Mouse (Mus musculus): ENCODE data around the gene Abcc4.
"Not testable (repeated sequence)": the region's sequence is repeated elsewhere in the genome, so short reads cannot be mapped to it uniquely, and the experiment has no call there.

Abcc4 gene

DNA sequence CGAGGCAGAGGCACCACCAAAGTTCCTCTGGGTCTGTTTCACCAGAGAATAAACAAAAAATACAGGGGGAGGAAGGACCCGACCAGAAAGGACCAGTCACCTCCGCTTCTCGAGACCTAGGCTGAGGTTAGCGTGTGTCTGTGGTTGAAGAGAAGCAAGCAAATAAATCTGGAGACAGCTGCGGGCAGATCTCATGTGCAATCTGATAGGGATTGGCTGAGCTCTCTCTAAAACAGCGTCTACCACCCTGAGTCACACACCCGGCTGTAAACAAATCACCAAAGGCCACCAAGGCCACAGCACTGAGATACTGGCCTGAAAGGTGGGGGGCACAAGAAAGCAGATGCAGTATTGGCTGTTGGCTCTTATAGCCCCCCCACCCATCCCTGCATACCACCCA is 24.9 kb downstream of the Abcc4 start:
- DNase-seq (ENCODE audit: extremely low read depth, low read depth) = no peak

DNA sequence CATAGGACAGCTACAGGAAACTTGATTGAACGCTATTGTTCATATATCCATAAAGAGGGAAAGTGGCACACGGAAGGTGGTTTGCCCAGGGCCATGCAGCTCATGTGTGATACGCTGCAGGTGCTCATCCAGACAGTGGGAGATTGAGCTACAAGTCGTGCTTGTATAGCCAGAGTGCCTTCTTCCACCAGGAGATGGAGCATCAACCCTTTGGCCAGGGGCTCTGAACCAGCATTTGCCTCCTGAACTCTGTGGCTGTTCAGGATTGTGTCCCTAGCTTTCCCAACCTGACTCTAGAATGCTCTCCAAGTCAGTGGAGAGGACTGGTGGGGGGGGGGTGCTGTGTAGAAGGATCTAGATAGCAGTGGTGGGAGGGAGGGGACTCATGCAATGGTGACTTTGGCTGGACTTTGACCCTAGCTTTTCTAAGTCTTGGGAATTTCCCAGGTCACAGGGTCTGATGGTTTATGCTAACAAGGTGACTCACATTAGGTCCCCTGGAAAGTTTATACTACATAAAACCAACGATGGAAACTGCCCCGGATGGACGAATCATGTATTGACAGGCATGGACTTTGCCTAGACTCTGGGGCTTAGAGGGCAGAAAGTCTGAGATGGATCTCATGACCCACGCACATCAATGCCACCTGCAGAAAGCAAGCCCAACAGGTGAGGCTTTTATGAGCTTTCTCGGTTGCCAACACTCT is 27.6 kb downstream of the Abcc4 start:
- no peak for DNase-seq (ENCODE audit: extremely low read depth, low read depth)

DNA sequence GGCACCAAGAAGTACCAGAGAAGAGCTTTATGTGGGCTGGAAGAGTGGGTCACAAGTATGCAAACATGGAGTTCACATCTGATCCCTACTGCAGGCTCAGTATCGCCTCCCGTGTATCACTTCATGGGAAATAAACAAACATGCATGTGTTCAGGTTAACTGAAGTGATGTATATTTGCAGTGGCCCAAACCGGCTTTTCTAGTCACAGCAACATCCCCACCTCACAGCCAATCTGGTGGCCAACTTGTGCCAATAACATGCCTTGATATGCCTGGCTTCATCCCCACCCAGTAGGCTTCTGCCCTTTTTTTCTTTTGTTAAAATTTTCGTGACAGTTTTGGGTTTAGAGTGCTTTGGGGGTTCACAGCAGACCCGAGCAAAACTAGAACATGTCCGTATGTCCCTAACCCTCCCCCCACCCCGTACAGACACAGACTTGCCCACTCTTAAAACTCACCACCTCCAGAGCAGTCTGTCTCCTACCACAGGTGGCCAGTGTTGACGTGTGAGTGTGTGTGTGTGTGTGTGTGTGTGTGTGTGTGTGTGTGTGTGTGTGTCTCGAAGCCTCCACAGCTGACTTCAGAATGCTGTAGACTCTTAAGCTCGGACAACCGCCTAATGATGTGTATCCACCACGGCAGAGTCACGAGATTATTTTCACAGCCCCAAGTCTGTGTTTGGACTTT is 29.6 kb downstream of the Abcc4 start:
- DNase-seq (ENCODE audit: extremely low read depth, low read depth) = no peak

DNA sequence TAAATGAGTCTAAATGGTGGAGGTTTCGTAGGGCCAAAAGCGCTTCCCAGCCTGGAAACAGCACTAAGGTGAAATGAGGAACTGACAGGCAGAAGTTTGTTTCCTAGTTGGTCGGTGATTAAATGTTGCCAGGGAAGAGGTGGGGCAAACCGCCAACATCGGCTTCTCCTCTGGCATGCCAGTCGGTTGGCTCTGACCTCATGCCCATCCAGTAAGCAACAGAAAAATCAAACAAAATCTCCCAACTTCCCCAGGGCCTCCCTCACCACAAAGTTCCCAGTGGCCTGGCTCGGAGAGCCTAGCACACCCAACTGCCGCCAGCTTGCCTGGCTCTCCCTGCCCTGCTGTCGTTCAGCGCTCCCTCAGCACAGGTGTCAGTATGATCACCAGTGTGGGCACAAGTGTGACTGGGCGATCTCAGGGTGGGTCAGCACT is 31.3 kb downstream of the Abcc4 start:
- peak; percentile 45 for DNase-seq (ENCODE audit: extremely low read depth, low read depth)

DNA sequence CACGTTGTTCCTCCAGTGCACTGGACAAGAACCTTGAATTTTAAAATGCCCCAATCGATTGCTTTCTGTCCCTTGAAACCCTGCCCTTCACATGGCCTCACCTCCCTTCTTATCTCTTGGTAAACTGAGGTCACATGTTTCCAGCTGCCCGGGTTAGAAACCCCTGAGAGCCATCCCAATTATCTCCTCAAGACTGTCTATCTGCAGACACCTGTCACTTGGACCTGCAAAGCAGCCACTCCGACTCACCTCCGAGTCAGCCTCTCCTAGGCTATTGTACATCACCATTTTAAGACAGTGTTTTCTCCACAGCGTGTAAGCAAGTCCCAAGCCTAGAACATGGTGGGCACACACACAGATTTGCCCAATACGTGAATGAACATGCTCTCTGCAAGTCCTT is 31.8 kb downstream of the Abcc4 start:
- no peak for DNase-seq (ENCODE audit: extremely low read depth, low read depth)

DNA sequence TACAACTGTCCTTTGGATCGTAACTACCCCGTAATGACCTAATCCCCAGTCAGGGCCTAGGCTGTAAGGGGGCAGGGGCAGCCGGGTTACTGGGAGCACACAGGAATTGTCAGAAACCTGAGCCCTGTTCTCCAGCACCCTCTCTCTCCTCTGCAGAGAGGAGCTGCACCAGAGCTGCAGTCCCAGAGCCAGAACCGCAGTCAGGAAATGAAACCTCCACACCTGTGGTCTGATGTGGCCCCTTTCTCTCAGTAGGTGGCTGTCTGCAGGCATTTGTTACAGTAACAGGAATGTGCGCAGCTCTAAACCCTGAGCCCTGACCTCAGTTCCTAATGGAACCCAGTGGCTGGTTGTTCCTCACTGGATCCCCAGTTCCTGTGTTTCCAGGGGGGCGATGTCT is 32.5 kb downstream of the Abcc4 start:
- no peak for DNase-seq (ENCODE audit: extremely low read depth, low read depth)

DNA sequence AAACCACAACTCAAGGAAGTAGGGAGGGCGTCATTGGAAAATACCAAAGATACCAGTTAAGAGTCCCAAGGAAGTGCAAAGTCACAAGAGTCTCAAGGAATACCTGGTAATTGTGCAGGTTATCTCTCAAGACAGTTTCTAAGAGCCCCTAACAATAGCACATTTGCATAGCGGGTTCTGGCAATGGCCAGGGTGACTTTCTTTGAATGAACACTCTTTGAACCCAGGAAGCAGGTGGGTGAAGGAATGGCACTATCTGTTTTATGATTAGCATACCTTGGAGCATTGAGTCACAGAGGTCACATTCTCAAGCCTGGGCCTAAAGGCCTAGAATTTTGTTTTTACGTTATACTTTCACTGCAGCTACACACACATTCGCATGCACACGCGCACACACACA is 33.1 kb downstream of the Abcc4 start:
- DNase-seq (ENCODE audit: extremely low read depth, low read depth) = not testable (repeated sequence)

DNA sequence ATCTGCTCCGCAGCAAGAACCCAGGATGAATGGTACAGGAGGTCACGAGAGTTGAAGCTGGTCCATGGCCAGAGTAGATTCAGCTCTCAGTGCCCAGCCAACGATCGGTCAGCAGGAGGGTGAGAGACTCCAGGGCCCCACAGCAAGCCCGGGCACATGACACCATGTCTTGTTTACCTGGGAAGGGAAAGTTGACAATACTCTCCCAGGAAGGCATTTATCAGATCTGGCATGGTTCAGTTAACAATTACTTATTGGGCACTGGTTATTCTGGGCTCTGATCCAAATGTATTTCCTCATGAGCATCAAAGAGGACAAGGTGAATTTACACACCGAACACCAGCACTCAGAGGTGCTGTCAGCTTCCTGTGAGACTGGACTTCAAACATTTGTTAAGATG is 38.5 kb downstream of the Abcc4 start:
- no peak for DNase-seq (ENCODE audit: extremely low read depth, low read depth)

DNA sequence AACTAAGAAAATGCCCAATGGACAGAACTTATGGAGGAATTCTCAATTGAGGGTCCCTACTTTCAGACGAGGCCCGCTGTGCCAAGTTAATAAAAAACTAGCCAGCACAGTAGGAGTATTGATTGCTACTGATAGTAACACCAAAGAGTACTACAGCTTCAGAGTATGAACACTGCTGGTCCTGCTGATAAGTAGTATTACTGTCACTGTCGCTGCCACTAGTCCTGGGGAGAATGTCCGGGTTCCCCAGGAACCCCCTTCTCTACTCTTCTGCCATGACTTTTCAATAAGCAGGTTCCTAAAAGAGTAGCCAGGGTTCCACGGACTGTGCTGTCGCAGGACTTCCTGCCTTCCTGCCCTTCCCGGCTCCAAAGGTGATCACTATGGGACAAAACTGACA is 41.4 kb downstream of the Abcc4 start:
- no peak for DNase-seq (ENCODE audit: extremely low read depth, low read depth)

DNA sequence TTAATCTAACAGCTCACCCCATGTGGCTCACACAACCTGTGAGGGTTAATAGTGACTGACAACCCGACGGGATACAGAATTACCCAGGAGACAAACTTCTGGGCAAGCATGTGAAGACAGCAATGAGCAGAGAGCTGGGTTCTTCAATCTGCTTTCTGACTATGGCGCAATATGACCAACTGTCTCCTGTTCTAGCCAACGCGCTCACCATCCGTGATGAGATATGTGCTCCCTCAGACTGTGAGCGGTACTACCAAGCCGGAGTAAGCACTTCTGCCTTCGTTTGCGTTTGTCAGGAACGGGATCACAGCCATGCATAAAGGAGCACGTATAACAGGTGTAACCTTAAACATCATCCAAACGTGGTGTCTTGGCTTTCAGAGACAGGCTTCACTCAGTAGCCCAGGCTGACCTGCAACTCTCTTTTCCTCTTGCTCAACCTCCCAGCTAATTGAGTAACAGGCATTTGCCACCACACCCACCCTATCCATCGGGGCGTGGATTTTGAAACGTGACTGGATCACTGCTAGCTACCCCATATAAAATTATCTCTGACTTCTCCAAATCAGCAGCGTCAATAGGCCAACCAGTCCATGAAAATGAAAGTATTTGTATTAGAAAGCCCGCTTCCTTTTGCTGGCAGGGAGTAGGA is 43.3 kb downstream of the Abcc4 start:
- no peak for DNase-seq (ENCODE audit: extremely low read depth, low read depth)

DNA sequence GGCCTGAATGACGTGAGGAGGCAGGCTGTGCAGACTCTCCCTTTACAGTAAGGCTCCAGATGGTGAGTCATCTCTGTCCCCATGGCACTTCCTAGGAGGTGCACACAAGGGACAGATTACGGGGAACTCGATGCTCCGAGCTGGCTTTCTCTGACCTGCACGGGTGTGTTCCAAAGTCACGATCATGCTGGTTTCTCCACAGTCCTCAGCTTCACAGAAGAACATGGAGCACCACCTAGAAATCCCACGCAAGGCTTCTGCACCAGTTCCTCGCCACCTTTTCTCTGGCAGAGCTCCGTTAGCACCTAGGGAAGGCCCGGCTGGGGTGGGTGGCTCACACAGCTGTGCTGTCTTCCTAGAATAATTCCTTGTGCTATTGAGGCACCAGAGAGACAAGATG is 43.9 kb downstream of the Abcc4 start:
- DNase-seq (ENCODE audit: extremely low read depth, low read depth) = no peak

DNA sequence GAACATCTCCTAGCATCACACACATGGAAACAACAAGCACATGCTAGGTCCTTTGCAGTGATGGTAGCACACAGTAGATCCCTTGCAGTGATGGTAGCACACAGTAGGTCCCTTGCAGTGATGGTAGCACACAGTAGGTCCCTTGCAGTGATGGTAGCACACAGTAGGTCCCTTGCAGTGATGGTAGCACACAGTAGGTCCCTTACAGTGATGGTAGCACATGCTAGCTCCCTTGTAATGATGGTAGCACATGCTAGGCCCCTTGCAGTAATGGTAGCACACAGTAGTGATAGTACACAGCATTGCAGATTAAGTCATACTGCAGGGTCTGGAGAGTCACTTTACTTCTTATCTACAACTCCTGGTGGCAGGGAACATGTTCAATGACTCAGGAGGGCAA is 46.8 kb downstream of the Abcc4 start:
- DNase-seq (ENCODE audit: extremely low read depth, low read depth) = no peak

DNA sequence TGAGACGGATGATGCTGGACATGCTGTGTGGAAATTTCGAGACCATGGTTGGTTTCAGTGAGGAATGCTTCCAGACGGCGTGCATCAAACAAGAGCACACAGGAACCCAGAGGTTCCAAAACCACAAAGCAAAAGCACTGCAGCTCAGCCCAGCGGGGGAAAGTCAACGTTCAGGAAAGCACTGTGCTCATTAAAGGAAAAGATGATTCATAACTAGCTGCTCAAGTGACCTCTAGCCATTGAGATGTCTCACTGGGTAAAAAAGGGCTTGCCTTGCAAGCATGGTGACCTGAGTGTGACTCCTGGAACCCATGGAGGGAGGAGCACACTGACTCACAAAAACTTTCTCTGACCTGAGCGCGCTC is 47.7 kb downstream of the Abcc4 start:
- no peak for DNase-seq (ENCODE audit: extremely low read depth, low read depth)

DNA sequence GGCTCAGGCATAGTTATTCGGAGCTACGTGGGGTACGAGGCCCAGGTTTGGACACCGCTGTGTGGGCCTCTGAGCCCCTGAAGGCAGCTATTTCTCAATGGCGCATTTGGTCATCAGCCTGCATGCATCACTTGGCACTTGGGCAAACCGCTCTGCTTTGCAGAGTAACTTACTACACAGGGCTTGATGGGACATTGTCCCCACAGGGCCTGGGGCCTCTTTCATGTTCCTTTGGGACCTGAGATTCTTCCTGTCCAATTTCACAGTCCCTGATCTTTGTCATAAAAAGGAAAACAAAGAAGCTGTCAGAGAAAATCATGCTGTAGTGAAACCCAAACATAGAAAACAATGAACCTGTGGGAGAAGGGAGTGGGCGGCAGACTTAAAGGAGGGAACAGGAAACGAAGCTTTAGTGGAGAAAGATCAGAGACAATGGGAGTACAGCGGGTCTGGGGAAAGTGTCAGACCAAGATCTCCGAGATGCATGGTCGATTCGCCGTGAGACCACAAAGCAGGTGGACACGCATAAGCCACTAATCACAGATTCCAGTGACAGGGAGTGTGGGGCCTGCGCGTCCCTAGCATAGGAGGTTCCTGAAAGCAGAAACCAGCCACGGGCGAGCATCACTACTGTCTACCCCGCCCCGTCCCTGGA is 48.2 kb downstream of the Abcc4 start:
- DNase-seq (ENCODE audit: extremely low read depth, low read depth) = no peak

DNA sequence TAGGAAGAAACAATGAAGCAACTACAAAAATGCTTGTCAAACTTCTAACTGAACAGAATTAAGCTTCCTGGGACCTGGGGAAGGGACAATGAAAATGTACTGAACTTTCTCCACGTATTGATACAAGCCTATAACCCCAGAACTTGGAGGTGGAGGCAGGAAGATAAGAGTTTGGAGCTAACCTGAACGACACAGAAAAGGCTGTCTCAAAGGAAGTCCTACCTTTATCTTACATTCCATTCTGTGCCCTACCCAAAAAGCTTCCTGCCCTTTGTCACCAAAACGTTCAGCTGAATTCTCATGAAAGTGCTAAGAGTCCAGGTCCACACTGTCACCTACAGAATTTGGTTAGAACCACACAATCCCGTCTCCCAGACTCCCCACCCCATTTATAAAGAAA is 48.8 kb downstream of the Abcc4 start:
- peak; percentile 36 for DNase-seq (ENCODE audit: extremely low read depth, low read depth)

DNA sequence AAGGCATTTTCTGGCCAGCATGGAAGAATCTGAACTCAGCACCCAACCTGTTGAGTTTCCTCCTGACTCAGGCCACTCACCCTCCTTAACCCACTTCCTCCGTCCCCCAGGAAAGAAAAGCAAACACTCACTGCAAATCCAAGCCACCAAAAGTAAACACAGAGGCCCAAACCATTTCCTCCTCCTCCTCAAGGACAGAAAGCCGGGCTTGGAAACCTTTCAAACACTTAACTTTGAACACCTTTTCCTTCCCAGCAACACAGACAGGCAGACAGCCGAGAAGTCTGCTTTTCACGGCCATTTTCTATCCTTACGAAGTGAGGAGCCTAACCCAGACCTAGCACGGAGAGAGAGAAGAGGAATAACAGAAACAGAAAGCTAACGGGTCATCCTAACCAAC is 50.0 kb downstream of the Abcc4 start:
- no peak for DNase-seq (ENCODE audit: extremely low read depth, low read depth)

DNA sequence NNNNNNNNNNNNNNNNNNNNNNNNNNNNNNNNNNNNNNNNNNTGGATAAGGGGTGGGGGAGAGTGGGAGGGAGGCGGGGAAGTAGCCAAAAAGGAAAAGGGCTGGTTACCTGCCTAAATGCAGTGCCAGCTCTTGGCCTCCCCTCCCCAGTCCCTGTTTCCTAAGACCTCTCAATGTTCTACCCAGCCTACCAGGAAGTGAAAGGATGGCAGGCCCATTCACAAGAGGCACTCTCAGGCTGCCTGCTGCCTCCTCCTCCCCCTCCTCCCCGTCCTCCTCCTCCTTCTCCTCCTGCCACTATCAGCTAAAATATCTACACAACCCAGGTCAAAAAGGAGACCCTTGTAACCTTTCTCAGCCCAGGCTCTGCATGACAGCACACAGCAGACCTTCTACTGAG is 51.1 kb downstream of the Abcc4 start:
- no peak for DNase-seq (ENCODE audit: extremely low read depth, low read depth)

DNA sequence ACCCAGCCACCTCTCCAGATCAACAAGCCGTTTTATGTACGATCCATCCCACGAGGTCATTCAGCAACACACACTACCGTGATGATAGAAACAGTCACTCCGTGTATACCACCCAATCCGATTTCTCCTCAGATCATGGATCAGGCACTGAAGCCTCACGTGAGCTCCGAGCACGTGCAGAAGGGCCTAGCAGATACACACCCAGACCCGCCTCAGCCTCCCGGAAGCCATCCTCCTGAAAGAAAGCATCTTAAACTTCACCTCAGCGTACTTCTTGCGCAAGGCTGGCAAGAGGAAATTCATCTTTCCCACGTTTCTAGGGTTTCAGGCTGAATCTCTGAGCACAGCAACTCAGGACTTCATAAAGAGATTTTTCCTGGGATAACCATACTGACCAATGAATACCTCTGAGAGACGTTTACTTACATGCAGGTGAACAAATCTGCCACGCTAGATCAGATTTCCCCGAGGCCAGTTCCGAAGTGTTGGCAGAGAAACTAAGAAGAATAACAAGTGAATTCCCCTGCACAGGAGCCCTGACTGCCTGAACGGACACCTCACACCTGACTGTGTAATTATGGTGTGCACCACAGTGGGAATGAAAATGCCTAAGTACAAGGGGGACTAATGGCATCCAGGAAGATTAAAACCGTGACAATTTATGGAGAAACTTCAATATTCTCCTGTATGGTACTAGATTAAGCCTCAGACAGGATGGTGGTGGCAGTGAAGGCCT is 54.1 kb downstream of the Abcc4 start:
- DNase-seq (ENCODE audit: extremely low read depth, low read depth) = no peak

DNA sequence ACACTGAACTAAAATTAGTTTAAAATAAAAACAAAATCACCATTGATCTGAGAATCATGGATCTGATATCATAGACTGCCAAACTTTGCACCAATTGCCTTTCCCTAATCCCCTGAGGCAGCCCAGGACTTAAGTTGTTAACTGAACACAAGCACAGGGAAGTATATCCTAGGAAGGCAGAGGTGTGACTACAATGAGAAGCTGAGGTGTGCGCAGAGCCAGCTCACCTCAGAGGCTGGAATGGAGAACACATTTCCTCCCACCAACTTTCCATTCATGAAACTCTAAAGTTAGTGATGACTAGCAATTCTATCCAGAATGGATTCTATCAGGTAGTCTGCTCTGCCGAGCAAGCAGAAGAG is 56.1 kb downstream of the Abcc4 start:
- DNase-seq (ENCODE audit: extremely low read depth, low read depth) = no peak

DNA sequence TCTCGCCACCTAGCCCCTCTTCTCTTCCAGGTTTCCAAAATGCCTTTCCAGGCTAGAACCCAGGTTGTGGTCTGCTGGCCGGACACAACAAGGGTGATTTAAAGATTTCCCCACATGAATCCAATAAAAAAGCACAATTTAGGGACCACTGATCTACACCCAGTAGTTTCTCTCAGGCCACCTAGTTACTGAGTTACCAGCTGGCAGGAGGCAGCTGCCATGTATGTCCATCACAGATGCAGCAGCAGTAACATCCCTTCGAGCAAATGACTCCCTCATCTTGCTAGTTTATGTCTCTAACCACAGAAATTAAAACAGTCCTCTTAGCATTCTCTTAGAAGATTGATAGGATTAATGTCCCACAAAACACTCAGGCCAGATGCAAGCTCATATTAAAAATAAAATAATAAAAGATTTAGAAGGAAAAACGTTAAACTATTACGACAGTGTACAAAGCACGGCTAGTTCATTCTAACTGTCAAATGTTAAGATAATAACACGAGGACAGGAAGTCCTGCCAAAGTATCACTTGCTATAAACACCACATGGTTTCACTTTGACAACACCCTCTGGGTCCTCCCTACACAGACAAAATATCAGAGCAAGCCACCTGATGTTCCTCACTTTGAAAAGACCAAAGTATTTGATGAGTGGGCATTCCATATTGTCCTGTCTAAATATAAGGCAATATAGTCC is 56.7 kb downstream of the Abcc4 start:
- no peak for DNase-seq (ENCODE audit: extremely low read depth, low read depth)

DNA sequence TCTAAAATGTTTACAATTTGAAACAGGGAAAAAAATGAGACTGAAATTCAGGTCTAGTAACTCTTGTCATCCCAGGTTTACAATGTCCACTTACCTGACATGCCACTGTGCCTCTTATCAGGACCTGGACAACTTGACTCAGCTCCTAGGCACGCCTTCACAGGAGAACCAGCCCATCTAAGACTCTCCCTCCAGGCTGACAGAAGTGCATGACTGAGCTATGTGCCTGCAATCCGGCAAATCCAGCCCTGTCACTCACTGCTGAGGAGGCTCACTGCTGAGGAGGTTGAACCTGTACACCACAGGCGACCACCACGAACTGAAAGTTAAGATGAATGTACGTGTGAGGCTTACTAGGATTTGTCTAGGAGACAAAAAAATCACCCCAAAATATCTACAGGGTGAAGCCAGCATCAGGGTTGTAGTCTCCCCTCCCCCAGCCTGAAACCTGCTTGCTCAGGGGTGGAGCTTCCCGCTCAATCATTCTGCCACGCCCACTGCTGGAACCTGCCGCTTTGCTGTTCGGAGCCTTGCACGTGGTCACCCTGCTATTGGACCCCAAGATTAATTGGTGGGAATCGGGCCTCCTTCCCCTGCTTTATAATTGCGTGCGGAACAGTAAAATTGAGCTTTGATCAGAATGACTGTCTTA is 63.0 kb downstream of the Abcc4 start:
- not testable (repeated sequence) for DNase-seq (ENCODE audit: extremely low read depth, low read depth)

All from MEL-GATA-1-ER (cell line).